Comparison of ENCODE assay signal across 17 mouse cellular contexts in the genomic region with DNA sequence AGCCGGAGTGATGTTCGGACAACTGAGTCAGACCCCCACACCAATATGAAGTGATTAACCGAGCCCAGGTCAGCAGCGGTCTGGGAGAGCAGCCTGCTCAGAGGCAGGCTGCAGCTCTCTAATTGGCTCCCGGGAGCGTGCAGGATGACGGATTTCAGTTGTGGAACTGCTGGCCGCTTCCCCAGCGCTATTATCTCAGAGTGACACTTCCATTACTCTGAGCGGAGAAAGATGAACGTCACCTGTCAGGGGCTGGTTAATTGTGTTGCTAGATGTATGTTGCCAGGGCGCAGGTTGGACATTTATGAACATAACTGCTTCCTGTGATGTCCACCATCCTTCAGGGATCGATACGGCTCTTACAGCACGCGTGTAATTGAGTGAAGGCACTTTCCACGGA.
DNase-seq lines count a peak whose midpoint lies in the region; ATAC-seq and TF ChIP-seq lines count a peak whose summit lies in the region.
"Had no signal": no experiment of that assay in that cellular context is flagged by ENCODE, and none has a peak within 500 bp of the region (broad histone marks: within the 10 kb centered on the region; RNA-seq: fewer than 3 reads in every experiment).

No protein-coding gene starts in this region.

- WGBS in forebrain, embryonic 14.5 days, result 77% methylated on average over 17 of the region's 17 CpGs
- 93% methylated on average over 17 of the region's 17 CpGs for WGBS in forebrain, embryonic 11.5 days
- WGBS in midbrain, embryonic 14.5 days, result 75% methylated on average over 17 of the region's 17 CpGs
- 92% methylated on average over 17 of the region's 17 CpGs for WGBS in midbrain, embryonic 10.5 days
- WGBS in kidney, adult 2 months, result 84% methylated on average over 17 of the region's 17 CpGs

- 0 out of 2 replicates have a peak, but pooled peaks cover 2% of the 10 kb centered on the region for H3K4me1 ChIP-seq in forebrain, embryonic 14.5 days (ENCODE audit: control insufficient read depth, insufficient read depth, low read length)
- H3K4me1 ChIP-seq in forebrain, embryonic 11.5 days (replicated peaks; ENCODE audit: control insufficient read depth, insufficient read depth, low read length), result peaks cover 2% of the 10 kb centered on the region; the same call in 1 of the 2 replicates
- peaks cover 6% of the 10 kb centered on the region; the same call in 1 of the 2 replicates for H3K4me1 ChIP-seq in midbrain, embryonic 14.5 days (ENCODE audit: control insufficient read depth, insufficient read depth, low read length)
- peaks cover 11% of the 10 kb centered on the region for H3K4me1 ChIP-seq in midbrain, embryonic 10.5 days
- no peaks in the 10 kb centered on the region for H3K4me1 ChIP-seq in kidney, adult 2 months (ENCODE audit: control insufficient read depth, insufficient read depth, low read length)
- H3K4me1 ChIP-seq: kidney, embryonic 15.5 days; limb, embryonic 13.5 days; megakaryocyte, embryonic 14.5 days; stomach, embryonic 15.5 days had no signal

- H3K9ac ChIP-seq in forebrain, embryonic 14.5 days (ENCODE audit: low read length), result no peak overlapping the region
- H3K9ac ChIP-seq in forebrain, embryonic 11.5 days (ENCODE audit: low read length), result no peak overlapping the region
- H3K9ac ChIP-seq in midbrain, embryonic 14.5 days (replicated peaks; ENCODE audit: low read length), result no peak overlapping the region
- H3K9ac ChIP-seq: kidney, embryonic 15.5 days; limb, embryonic 13.5 days; stomach, embryonic 15.5 days had no signal

- no peak overlapping the region for H3K4me3 ChIP-seq in forebrain, embryonic 14.5 days (ENCODE audit: low read depth, low read length)
- no peak overlapping the region for H3K4me3 ChIP-seq in forebrain, embryonic 11.5 days (ENCODE audit: low read depth, low read length)
- no peak overlapping the region for H3K4me3 ChIP-seq in midbrain, embryonic 14.5 days (replicated peaks; ENCODE audit: low read depth, low read length)
- no peak overlapping the region for H3K4me3 ChIP-seq in midbrain, embryonic 10.5 days
- no peak overlapping the region for H3K4me3 ChIP-seq in kidney, adult 2 months (ENCODE audit: insufficient read depth, low read depth, low read length)
- H3K4me3 ChIP-seq: kidney, embryonic 15.5 days; limb, embryonic 13.5 days; megakaryocyte, embryonic 14.5 days; stomach, embryonic 15.5 days had no signal

- H3K4me2 ChIP-seq in forebrain, embryonic 14.5 days (ENCODE audit: low read length), result peak overlapping the region; percentile 12; the same call in 1 of the 2 replicates
- no peak overlapping the region for H3K4me2 ChIP-seq in forebrain, embryonic 11.5 days (ENCODE audit: low read depth, low read length, severe bottlenecking)
- no peak overlapping the region for H3K4me2 ChIP-seq in midbrain, embryonic 14.5 days (ENCODE audit: low read length)
- H3K4me2 ChIP-seq: kidney, embryonic 15.5 days; limb, embryonic 13.5 days; stomach, embryonic 15.5 days had no signal

- H3K27me3 ChIP-seq in forebrain, embryonic 14.5 days (replicated peaks; ENCODE audit: control insufficient read depth, insufficient read depth, low read length), result no peaks in the 10 kb centered on the region
- H3K27me3 ChIP-seq in forebrain, embryonic 11.5 days (ENCODE audit: control insufficient read depth, insufficient read depth, low read length), result no peaks in the 10 kb centered on the region
- H3K27me3 ChIP-seq in midbrain, embryonic 14.5 days (ENCODE audit: control insufficient read depth, insufficient read depth, low read length), result no peaks in the 10 kb centered on the region
- H3K27me3 ChIP-seq in midbrain, embryonic 10.5 days (ENCODE audit: low read depth, poor library complexity, severe bottlenecking), result no peaks in the 10 kb centered on the region
- no peaks in the 10 kb centered on the region for H3K27me3 ChIP-seq in kidney, adult 2 months (replicated peaks; ENCODE audit: control insufficient read depth, insufficient read depth, low read length)
- H3K27me3 ChIP-seq: kidney, embryonic 15.5 days; megakaryocyte, embryonic 14.5 days; stomach, embryonic 15.5 days had no signal

- no peak for TF ChIP-seq POLR2A in kidney, adult 2 months (IDR thresholded peaks at IDR 0.05; ENCODE audit: low read depth, low read length)

- peak; percentile 37 for DNase-seq in forebrain, embryonic 14.5 days (ENCODE audit: low spot score)
- no peak for DNase-seq in forebrain, embryonic 11.5 days (ENCODE audit: low spot score)
- DNase-seq in midbrain, embryonic 14.5 days, result peak; percentile 43
- DNase-seq in midbrain, embryonic 10.5 days (ENCODE audit: low spot score), result no peak
- DNase-seq in mesoderm, embryonic 11.5 days (ENCODE audit: low read depth, low spot score), result peak; percentile 29
- peak; percentile 63 for DNase-seq in retina, postnatal 1 day
- DNase-seq in urinary bladder, postnatal 36 days (ENCODE audit: low spot score in 2 of 2), result no peak
- DNase-seq in kidney, adult 2 months, result no peak
- DNase-seq: cerebellum, postnatal 14 days; lung, adult 2 months; spleen, adult 18-20 months; thymus, postnatal 14 days had no signal

- no peaks in the 10 kb centered on the region for H3K9me3 ChIP-seq in forebrain, embryonic 14.5 days (replicated peaks; ENCODE audit: control insufficient read depth, low read length)
- no peaks in the 10 kb centered on the region for H3K9me3 ChIP-seq in forebrain, embryonic 11.5 days (ENCODE audit: control insufficient read depth, low read length)
- no peaks in the 10 kb centered on the region for H3K9me3 ChIP-seq in midbrain, embryonic 14.5 days (ENCODE audit: control insufficient read depth, low read length)
- H3K9me3 ChIP-seq in midbrain, embryonic 10.5 days (replicated peaks), result no peaks in the 10 kb centered on the region
- H3K9me3 ChIP-seq: kidney, embryonic 15.5 days; limb, embryonic 13.5 days; stomach, embryonic 15.5 days had no signal

- H3K36me3 ChIP-seq in forebrain, embryonic 14.5 days (ENCODE audit: control insufficient read depth, insufficient read depth, low read length), result no peaks in the 10 kb centered on the region
- no peaks in the 10 kb centered on the region for H3K36me3 ChIP-seq in forebrain, embryonic 11.5 days (ENCODE audit: control insufficient read depth, insufficient read depth, low read length)
- no peaks in the 10 kb centered on the region for H3K36me3 ChIP-seq in midbrain, embryonic 14.5 days (ENCODE audit: control insufficient read depth, insufficient read depth, low read length)
- H3K36me3 ChIP-seq in midbrain, embryonic 10.5 days, result no peaks in the 10 kb centered on the region
- no peaks in the 10 kb centered on the region for H3K36me3 ChIP-seq in kidney, adult 2 months (ENCODE audit: control insufficient read depth, insufficient read depth, low read length)
- H3K36me3 ChIP-seq: kidney, embryonic 15.5 days; limb, embryonic 13.5 days; stomach, embryonic 15.5 days had no signal

- ATAC-seq in forebrain, embryonic 14.5 days, result no peak; the same call in 1 of the 2 replicates
- ATAC-seq in forebrain, embryonic 11.5 days (replicated peaks; ENCODE audit: low FRiP score), result no peak
- no peak for ATAC-seq in midbrain, embryonic 14.5 days (ENCODE audit: low FRiP score, low TSS enrichment)
- ATAC-seq: activated CD4-positive, CD25-positive, alpha-beta regulatory T cell, adult 4 months had no signal

- no peak overlapping the region for H3K27ac ChIP-seq in forebrain, embryonic 14.5 days (ENCODE audit: low read depth, low read length)
- no peak overlapping the region for H3K27ac ChIP-seq in forebrain, embryonic 11.5 days (ENCODE audit: low read depth, low read length)
- peak overlapping the region; percentile 42; the same call in 1 of the 2 replicates for H3K27ac ChIP-seq in midbrain, embryonic 14.5 days (replicated peaks; ENCODE audit: low read depth, low read length)
- H3K27ac ChIP-seq in midbrain, embryonic 10.5 days (replicated peaks), result no peak overlapping the region
- no peak overlapping the region for H3K27ac ChIP-seq in kidney, adult 2 months (ENCODE audit: insufficient read depth, low read depth, low read length)
- H3K27ac ChIP-seq: kidney, embryonic 15.5 days; limb, embryonic 13.5 days; stomach, embryonic 15.5 days had no signal

- no peak for TF ChIP-seq CTCF in kidney, adult 2 months (conservative IDR thresholded peaks at IDR 0.05; ENCODE audit: insufficient read depth, insufficient read length, low read depth, low read length)

Comparison
In these comparisons a context has a peak if more than half of its experiments do, and no peak if none do; other contexts are left out.
1. DNase-seq: peak in forebrain, embryonic 14.5 days (single experiment), midbrain, embryonic 14.5 days (single experiment), mesoderm, embryonic 11.5 days (single experiment) and retina, postnatal 1 day (single experiment); none in forebrain, embryonic 11.5 days (single experiment), midbrain, embryonic 10.5 days (single experiment), urinary bladder, postnatal 36 days (0 of 2) and kidney, adult 2 months (single experiment).